Mouse (Mus musculus) myocyte (in vitro differentiated cells): Measurements from ENCODE around the gene 4933403O08Rik. TPM values are rescaled to one million over a fixed set of nuclear protein-coding genes. Genes with fewer than 3 reads are reported as not detected.

ENCODE experiments used
- H3K27me3 ChIP-seq: one replicate; pipeline ENCODE4 v1.6.1; 2011; ENCODE audit not compliant: control insufficient read depth, insufficient read depth, insufficient read length
- H3K36me3 ChIP-seq: one replicate; pipeline ENCODE4 v1.6.1; 2011; ENCODE audit not compliant: control insufficient read depth, insufficient read depth
- H3K4me2 ChIP-seq: one replicate; pipeline ENCODE4 v1.6.1; 2011; ENCODE audit warnings: low read depth, control low read depth
- H3K4me3 ChIP-seq: one replicate; pipeline ENCODE4 v1.5.1; 2011; ENCODE audit warnings: mild to moderate bottlenecking, control low read depth, moderate library complexity
- H3K79me2 ChIP-seq: one replicate; pipeline ENCODE4 v1.6.1; 2011; ENCODE audit not compliant: control insufficient read depth, insufficient read depth
- H3ac ChIP-seq: one replicate; pipeline ENCODE4 v1.6.1; 2011; ENCODE audit not compliant: control insufficient read depth, insufficient read length
- CEBPB ChIP-seq: IDR thresholded peaks from 2 replicates; pipeline ENCODE4 v1.6.1; 2011; ENCODE audit warnings: mild to moderate bottlenecking, moderate library complexity; ENCODE audit not compliant: poor library complexity, insufficient read depth, severe bottlenecking
- E2F4 ChIP-seq: IDR thresholded peaks from one replicate; pipeline ENCODE4 v1.6.1; 2011; ENCODE audit warnings: mild to moderate bottlenecking, control low read depth, moderate library complexity; ENCODE audit not compliant: insufficient read depth
- MAX ChIP-seq: IDR thresholded peaks from one replicate; pipeline ENCODE4 v1.6.1; 2011; ENCODE audit warnings: low read depth, mild to moderate bottlenecking, control low read depth
- MYOD1 ChIP-seq, 3 experiments: IDR thresholded peaks; one replicate each; pipeline ENCODE4 v1.6.1; 2011; ENCODE audit warnings: control low read depth in 2 of 3, low read depth in 2 of 3, mild to moderate bottlenecking in 2 of 3, moderate library complexity in 1 of 3; ENCODE audit not compliant: insufficient read length in 2 of 3, control insufficient read depth in 1 of 3
- MYOG ChIP-seq, 3 experiments: IDR thresholded peaks; one replicate each; pipeline ENCODE4 v1.6.1; 2011; ENCODE audit warnings: control low read depth in 2 of 3, low read depth in 2 of 3, mild to moderate bottlenecking in 2 of 3; ENCODE audit not compliant: insufficient read length in 2 of 3, control insufficient read depth in 1 of 3, insufficient read depth in 1 of 3
- POLR2A ChIP-seq: IDR thresholded peaks from one replicate; pipeline ENCODE4 v1.6.1; 2011; ENCODE audit warnings: low read depth, mild to moderate bottlenecking, control low read depth, moderate library complexity; ENCODE audit not compliant: insufficient read length
- POLR2AphosphoS2 ChIP-seq: IDR thresholded peaks from one replicate; pipeline ENCODE4 v1.6.1; 2011; ENCODE audit warnings: low read depth, control low read depth; ENCODE audit not compliant: insufficient read length
- REST ChIP-seq: IDR thresholded peaks from one replicate; pipeline ENCODE4 v1.6.1; 2011; ENCODE audit warnings: mild to moderate bottlenecking, control low read depth, moderate library complexity; ENCODE audit not compliant: insufficient read depth, insufficient read length
- SRF ChIP-seq: IDR thresholded peaks from one replicate; pipeline ENCODE4 v1.6.1; 2011; ENCODE audit warnings: low read depth; ENCODE audit not compliant: control insufficient read depth, insufficient read length
- TCF12 ChIP-seq: IDR thresholded peaks from one replicate; pipeline ENCODE4 v1.6.1; 2011; ENCODE audit warnings: mild to moderate bottlenecking, control low read depth; ENCODE audit not compliant: poor library complexity, insufficient read depth, severe bottlenecking
- TCF3 ChIP-seq: IDR thresholded peaks from one replicate; pipeline ENCODE4 v1.6.1; 2011; ENCODE audit warnings: low read depth, control low read depth; ENCODE audit not compliant: insufficient read length
- USF1 ChIP-seq: IDR thresholded peaks from one replicate; pipeline ENCODE4 v1.6.1; 2011; ENCODE audit warnings: low read depth, mild to moderate bottlenecking, control low read depth, moderate library complexity
- polyA plus RNA-seq: library from polyadenylated mRNA; unstranded; fragments of >200 nt; fragmentation: generic; extraction: Trizol; gene quantifications from one replicate; pipeline ENCODE4 v1.2.1, GENCODE M21; 2012; ENCODE audit warnings: missing spikeins

Gene 4933403O08Rik
- polyA plus RNA-seq, result not detected

DNA sequence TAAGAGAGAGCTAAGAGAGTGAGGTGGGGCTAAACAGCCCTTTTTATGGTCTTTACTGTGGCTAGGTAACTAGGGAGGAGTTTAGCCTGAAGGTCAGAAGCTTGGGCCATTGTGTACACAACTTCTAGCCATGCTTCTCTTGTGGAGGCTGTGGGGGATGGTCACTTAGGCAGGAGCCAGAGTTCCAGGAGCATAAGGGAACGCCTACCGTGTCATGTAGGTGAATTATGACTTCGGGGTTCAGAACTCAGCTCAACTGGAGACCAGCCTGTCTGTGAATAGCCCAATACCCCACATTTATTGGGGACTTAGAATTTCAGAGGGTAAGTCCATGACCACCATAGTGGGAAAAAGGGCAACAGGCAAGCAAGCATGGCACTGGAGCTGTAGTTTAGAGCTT lies at the start of gene 4933403O08Rik:
4933403O08Rik (plus strand) TSS at position 301 of the 400 bp plus-strand sequence.
- H3K27me3 ChIP-seq, result no peaks in the 10 kb centered on the region
- no peak for TF ChIP-seq MYOG (IDR thresholded peaks at IDR 0.05; ENCODE audit: control insufficient read depth in 1 of 3, insufficient read depth in 1 of 3, insufficient read length in 2 of 3, low read depth in 2 of 3)
- no peak for TF ChIP-seq USF1
- TF ChIP-seq SRF, result no peak
- TF ChIP-seq TCF12, result no peak
- no peak for TF ChIP-seq TCF3
- no peak for TF ChIP-seq REST
- TF ChIP-seq MAX, result no peak
- no peak for TF ChIP-seq E2F4
- no peak for TF ChIP-seq CEBPB
- TF ChIP-seq POLR2A, result no peak
- TF ChIP-seq MYOD1 (IDR thresholded peaks at IDR 0.05; ENCODE audit: control insufficient read depth in 1 of 3, insufficient read length in 2 of 3, low read depth in 2 of 3), result no peak
- no peak for TF ChIP-seq POLR2AphosphoS2
- no peaks in the 10 kb centered on the region for H3K79me2 ChIP-seq
- H3K4me2 ChIP-seq, result no peak within 1 kb of the TSS
- H3K36me3 ChIP-seq, result no peaks in the 10 kb centered on the region
- H3ac ChIP-seq, result no peak within 1 kb of the TSS
- no peak within 1 kb of the TSS for H3K4me3 ChIP-seq

GRCm38 (mm10) chrX:112242916-112243315 lies 4.1 kb downstream of the 4933403O08Rik start:
- H3K36me3 ChIP-seq, result no peaks in the 10 kb centered on the region
- no peaks in the 10 kb centered on the region for H3K27me3 ChIP-seq
- TF ChIP-seq SRF, result no peak
- TF ChIP-seq USF1, result no peak
- no peak for TF ChIP-seq MAX
- no peak for TF ChIP-seq CEBPB
- H3K4me3 ChIP-seq, result no peak overlapping the region
- H3K79me2 ChIP-seq, result no peaks in the 10 kb centered on the region
- H3ac ChIP-seq, result no peak overlapping the region
- H3K4me2 ChIP-seq, result no peak overlapping the region

DNA sequence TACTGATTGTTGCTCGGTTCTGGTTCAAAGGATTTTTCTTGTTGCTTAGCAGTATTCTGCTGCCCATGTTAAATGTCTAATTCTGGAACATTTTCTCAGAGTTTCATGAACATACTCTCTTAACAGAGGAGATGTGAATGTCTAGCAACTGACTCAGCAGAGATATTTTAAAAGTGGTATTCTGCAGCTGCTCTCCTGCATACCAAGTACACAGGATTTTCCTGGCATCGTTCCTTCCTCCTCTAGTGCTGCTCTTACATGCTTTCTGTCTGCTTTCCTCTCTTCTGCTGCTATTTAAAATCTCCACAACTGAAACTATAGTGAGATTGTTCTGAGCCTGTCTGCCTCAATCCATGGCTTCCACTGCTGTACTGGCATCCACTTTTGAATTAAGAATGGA lies 16.7 kb downstream of the 4933403O08Rik start:
- no peaks in the 10 kb centered on the region for H3K79me2 ChIP-seq
- no peak overlapping the region for H3ac ChIP-seq
- TF ChIP-seq E2F4, result no peak
- no peak for TF ChIP-seq CEBPB
- peak in 2 of 3 experiments; percentile 6 to 78 for TF ChIP-seq MYOG (IDR thresholded peaks at IDR 0.05; ENCODE audit: control insufficient read depth in 1 of 3, insufficient read depth in 1 of 3, insufficient read length in 2 of 3, low read depth in 2 of 3)
- no peak for TF ChIP-seq POLR2A
- TF ChIP-seq MAX, result no peak
- TF ChIP-seq MYOD1 (IDR thresholded peaks at IDR 0.05; ENCODE audit: control insufficient read depth in 1 of 3, insufficient read length in 2 of 3, low read depth in 2 of 3), result peak in 2 of 3 experiments; percentile 8 to 75
- no peak for TF ChIP-seq REST
- TF ChIP-seq TCF12, result peak; percentile 41
- H3K4me3 ChIP-seq, result no peak overlapping the region
- H3K27me3 ChIP-seq, result no peaks in the 10 kb centered on the region
- H3K4me2 ChIP-seq, result no peak overlapping the region
- no peaks in the 10 kb centered on the region for H3K36me3 ChIP-seq

DNA sequence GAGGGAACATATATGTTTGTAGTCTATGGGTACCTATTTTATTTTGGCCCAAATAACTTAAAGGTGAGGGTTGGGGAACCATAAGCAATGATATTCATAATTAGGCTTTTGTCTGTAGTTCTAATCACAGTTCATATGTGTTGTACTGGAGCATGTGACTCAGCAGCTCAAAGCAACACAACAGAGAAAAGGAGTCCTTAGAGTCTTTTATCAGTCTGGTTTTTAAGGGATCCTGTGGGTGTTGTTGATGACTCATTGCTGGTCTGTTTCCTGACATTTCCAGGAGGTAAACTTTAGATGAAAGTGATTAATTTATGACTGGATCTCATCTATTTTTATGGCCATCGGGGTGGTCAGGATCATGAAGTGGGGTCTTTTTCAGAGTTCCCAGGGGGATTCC lies 34.7 kb downstream of the 4933403O08Rik start:
- Histone ChIP-seq H3K4me2 (no peak overlapping the region), H3K79me2 (no peaks in the 10 kb centered on the region), H3K4me3 (no peak overlapping the region), H3K36me3 (no peaks in the 10 kb centered on the region), H3K27me3 (no peaks in the 10 kb centered on the region), H3ac (no peak overlapping the region)
- TF ChIP-seq REST (no peak), CEBPB (no peak), E2F4 (no peak), TCF12 (no peak), MYOD1 (IDR thresholded peaks at IDR 0.05; ENCODE audit: control insufficient read depth in 1 of 3, insufficient read length in 2 of 3, low read depth in 2 of 3) (no peak), POLR2AphosphoS2 (no peak), TCF3 (no peak), MYOG (IDR thresholded peaks at IDR 0.05; ENCODE audit: control insufficient read depth in 1 of 3, insufficient read depth in 1 of 3, insufficient read length in 2 of 3, low read depth in 2 of 3) (no peak), MAX (no peak), SRF (no peak), USF1 (no peak), POLR2A (no peak)

Other genes starting within 250 kb of the 4933403O08Rik start
- gene Tex16, start 228.0 kb upstream of the 4933403O08Rik start, polyA plus RNA-seq, result 0.02 TPM
- 16.3 TPM for gene Apool, start 72.3 kb downstream of the 4933403O08Rik start, polyA plus RNA-seq
- not detected for gene Satl1, start 167.7 kb downstream of the 4933403O08Rik start, polyA plus RNA-seq